Comparison of ENCODE assay signal across 26 mouse cellular contexts in the genomic region with DNA sequence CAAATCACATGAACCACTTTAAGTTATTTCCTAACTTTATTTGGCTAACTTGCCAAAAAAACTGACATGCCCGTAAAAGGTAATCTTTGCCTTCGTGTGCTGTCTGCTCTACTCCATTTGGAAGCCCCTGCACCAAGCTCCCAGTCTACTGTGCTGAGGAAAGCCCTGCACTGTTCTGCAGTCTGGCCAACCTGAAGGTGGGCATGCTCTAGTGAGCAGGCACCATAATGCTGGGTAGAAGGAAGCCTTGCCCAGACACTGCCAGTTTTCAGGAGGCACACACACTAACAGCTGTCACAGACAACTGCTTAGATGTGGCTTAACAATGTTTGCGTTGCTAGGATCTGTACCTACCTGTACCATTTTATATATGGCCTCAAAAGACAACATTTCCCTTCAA.
"Had no signal": no experiment of that assay in that cellular context is flagged by ENCODE, and none has a peak within 500 bp of the region (broad histone marks: within the 10 kb centered on the region; RNA-seq: fewer than 3 reads in every experiment).

No protein-coding gene starts in this region.

- ATAC-seq: inflammation-experienced regulatory T-cells, adult 6 months; intestine, embryonic 15.5 days; intestine, postnatal 0 days; liver, embryonic 12.5 days had no signal

- H3K4me1 ChIP-seq: heart, embryonic 10.5 days; heart, embryonic 12.5 days; hindbrain, embryonic 10.5 days; intestine, embryonic 15.5 days; kidney, embryonic 15.5 days; limb, embryonic 10.5 days; limb, embryonic 12.5 days; liver, embryonic 12.5 days had no signal

- H3K27ac ChIP-seq: gastrocnemius, adult 2 months; heart, embryonic 10.5 days; hindbrain, embryonic 10.5 days; hindbrain, embryonic 14.5 days; intestine, embryonic 15.5 days; kidney, embryonic 15.5 days; layer of hippocampus, adult 2 months; left cerebral cortex, adult 2 months; limb, embryonic 10.5 days; limb, embryonic 12.5 days; liver, embryonic 12.5 days; liver, embryonic 14.5 days had no signal

- H3K9me3 ChIP-seq: heart, embryonic 10.5 days; heart, embryonic 12.5 days; hindbrain, embryonic 10.5 days; intestine, embryonic 15.5 days; kidney, embryonic 15.5 days; limb, embryonic 10.5 days; limb, embryonic 12.5 days; liver, embryonic 12.5 days had no signal

- H3K4me2 ChIP-seq: heart, embryonic 12.5 days; hindbrain, embryonic 14.5 days; intestine, embryonic 15.5 days; kidney, embryonic 15.5 days; limb, embryonic 12.5 days; liver, embryonic 12.5 days had no signal

- H3K27me3 ChIP-seq: heart, embryonic 12.5 days; intestine, embryonic 15.5 days; kidney, embryonic 15.5 days; limb, embryonic 12.5 days; liver, embryonic 12.5 days had no signal

- H3K9ac ChIP-seq: heart, embryonic 12.5 days; hindbrain, embryonic 14.5 days; intestine, embryonic 15.5 days; kidney, embryonic 15.5 days; limb, embryonic 12.5 days; liver, embryonic 12.5 days; liver, embryonic 14.5 days had no signal

- DNase-seq: gastrocnemius, adult 2 months; gastrocnemius, postnatal 10 days; gastrocnemius, postnatal 25 days; heart, adult 18-20 months; heart, postnatal 10 days; heart, postnatal 4 days; kidney, adult 18-20 months; kidney, adult 9 months; kidney, postnatal 10 days; kidney, postnatal 25 days; kidney, postnatal 4 days; liver had no signal

- H3K4me3 ChIP-seq: gastrocnemius, adult 2 months; heart, embryonic 10.5 days; heart, embryonic 12.5 days; hindbrain, embryonic 10.5 days; intestine, embryonic 15.5 days; kidney, embryonic 15.5 days; layer of hippocampus, adult 2 months; left cerebral cortex, adult 2 months; limb, embryonic 10.5 days; limb, embryonic 12.5 days; liver, embryonic 12.5 days had no signal

- H3K36me3 ChIP-seq: intestine, embryonic 15.5 days had no signal
